7 mouse cellular contexts compared by ENCODE assay signal in genomic region chr19:16168653-16169198, GRCm38 (mm10). TPM values are rescaled to one million over a fixed set of nuclear protein-coding genes. Genes with fewer than 3 reads are reported as not detected.
DNase-seq lines count a peak whose midpoint lies in the region; ATAC-seq lines count a peak whose summit lies in the region.

No protein-coding gene starts in this region.

- H3K9me3 ChIP-seq in heart, embryonic 11.5 days (replicated peaks; ENCODE audit: control insufficient read depth, low read length): no peaks in the 10 kb centered on the region
- H3K9me3 ChIP-seq in kidney, embryonic 14.5 days (ENCODE audit: control insufficient read depth, low read length): no peaks in the 10 kb centered on the region

- H3K27me3 ChIP-seq in heart, embryonic 11.5 days (ENCODE audit: control insufficient read depth, insufficient read depth, low read length): no peaks in the 10 kb centered on the region
- no peaks in the 10 kb centered on the region for H3K27me3 ChIP-seq in kidney, embryonic 14.5 days (ENCODE audit: control insufficient read depth, insufficient read depth, low read length)

- H3K36me3 ChIP-seq in heart, embryonic 11.5 days (ENCODE audit: control insufficient read depth, insufficient read depth, low read length): no peaks in the 10 kb centered on the region
- no peaks in the 10 kb centered on the region for H3K36me3 ChIP-seq in kidney, embryonic 14.5 days (ENCODE audit: control insufficient read depth, insufficient read depth, low read length)

- 47% methylated on average over 4 of the region's 4 CpGs for WGBS in heart, embryonic 11.5 days (ENCODE audit: insufficient replicate concordance)
- 27% methylated on average over 4 of the region's 4 CpGs for WGBS in kidney, embryonic 14.5 days

- H3K27ac ChIP-seq in heart, embryonic 11.5 days (ENCODE audit: low read depth, low read length): peak overlapping the region; percentile 74
- H3K27ac ChIP-seq in kidney, embryonic 14.5 days (ENCODE audit: low read depth, low read length): peak overlapping the region; percentile 85

- no peak overlapping the region for H3K9ac ChIP-seq in heart, embryonic 11.5 days (ENCODE audit: low read depth, low read length)
- H3K9ac ChIP-seq in kidney, embryonic 14.5 days (ENCODE audit: low read depth, low read length): no peak overlapping the region

- H3K4me1 ChIP-seq in heart, embryonic 11.5 days (ENCODE audit: control insufficient read depth, insufficient read depth, low read length): peaks cover 45% of the 10 kb centered on the region
- H3K4me1 ChIP-seq in kidney, embryonic 14.5 days (ENCODE audit: control insufficient read depth, insufficient read depth, low read length): peaks cover 26% of the 10 kb centered on the region

- no peak overlapping the region for H3K4me2 ChIP-seq in heart, embryonic 11.5 days
- no peak overlapping the region for H3K4me2 ChIP-seq in kidney, embryonic 14.5 days (replicated peaks; ENCODE audit: low read depth, low read length)

- no peak overlapping the region for H3K4me3 ChIP-seq in heart, embryonic 11.5 days (ENCODE audit: low read depth, low read length)
- no peak overlapping the region for H3K4me3 ChIP-seq in kidney, embryonic 14.5 days (ENCODE audit: low read length)

- ATAC-seq in heart, embryonic 11.5 days (replicated peaks; ENCODE audit: insufficient number of reproducible peaks, low FRiP score, low TSS enrichment): no peak
- peak; percentile 60; the same call in 1 of the 2 replicates for ATAC-seq in kidney, embryonic 14.5 days (ENCODE audit: low FRiP score, low TSS enrichment)

- peak; percentile 56 for DNase-seq in adrenal gland, postnatal 14 days
- DNase-seq in cerebellum, postnatal 14 days: peak; percentile 42 to 47
- peak; percentile 78 for DNase-seq in lung, postnatal 25 days (ENCODE audit: low spot score)
- DNase-seq in frontal cortex, postnatal 10 days (ENCODE audit: low spot score in 2 of 2): no peak
- DNase-seq in urinary bladder, postnatal 4 days (ENCODE audit: low spot score in 2 of 2): no peak

RNA-seq across cellular contexts. Expression of gene Gnaq, which starts 36.1 kb away (rescaled TPM):
- total RNA-seq in adrenal gland, postnatal 14 days (2021): 57.7 and 62.5 TPM in 2 replicates
- 9.2 and 13.1 TPM in 2 replicates for polyA plus RNA-seq in heart, embryonic 11.5 days (2014; fragmentation: Nextera tagmentation; extraction: Ambion mirVana)
- polyA plus RNA-seq in kidney, embryonic 14.5 days (2014; fragmentation: Nextera tagmentation; extraction: Ambion mirVana): 18.3 and 26.1 TPM in 2 replicates

Comparison
In these comparisons a context has a peak if more than half of its experiments do, and no peak if none do; other contexts are left out.
1. DNase-seq: peak in adrenal gland, postnatal 14 days (single experiment), cerebellum, postnatal 14 days (2 of 2) and lung, postnatal 25 days (single experiment); none in frontal cortex, postnatal 10 days (0 of 2) and urinary bladder, postnatal 4 days (0 of 2).